Mouse (Mus musculus): ENCODE measurements around the gene Il17d. TPM values are rescaled to one million over a fixed set of nuclear protein-coding genes. Genes with fewer than 3 reads are reported as not detected.

Gene Il17d
- total and polyA plus RNA-seq, 2 experiments from 2014 or later: 8.5 to 38.8 TPM

- Histone ChIP-seq H3K4me1 (ENCODE audit: insufficient read depth) (0 out of 2 replicates have a peak, but pooled peaks cover 8% of the 10 kb centered on the region), H3K27ac (ENCODE audit: low read depth, low read length) (no peak overlapping the region), H3K9ac (no peak overlapping the region), H3K36me3 (ENCODE audit: insufficient read depth) (no peaks in the 10 kb centered on the region), H3K4me3 (ENCODE audit: low read depth, low read length) (no peak overlapping the region), H3K4me2 (ENCODE audit: low read depth) (no peak overlapping the region), H3K27me3 (ENCODE audit: insufficient read depth, low read length) (no peaks in the 10 kb centered on the region), H3K9me3 (ENCODE audit: low read length) (no peaks in the 10 kb centered on the region)
- no peak for DNase-seq
- no peak for TF ChIP-seq CTCF (IDR thresholded peaks at IDR 0.05; ENCODE audit: low read depth)
- WGBS: 37% methylated on average over 7 of the region's 7 CpGs
- ATAC-seq: no peak
These were observed 2.5 kb downstream of the Il17d start for GRCm38 (mm10) chr14:57527122-57527521.

GRCm38 (mm10) chr14:57527598-57527997 lies 3.0 kb downstream of the Il17d start:
- 0 out of 2 replicates have a peak, but pooled peaks cover 8% of the 10 kb centered on the region for H3K4me1 ChIP-seq (ENCODE audit: insufficient read depth)
- no peak for ATAC-seq
- peaks cover 3% of the 10 kb centered on the region for H3K36me3 ChIP-seq (ENCODE audit: insufficient read depth)
- H3K27ac ChIP-seq (ENCODE audit: low read depth, low read length): no peak overlapping the region
- H3K27me3 ChIP-seq (ENCODE audit: insufficient read depth, low read length): no peaks in the 10 kb centered on the region
- H3K4me2 ChIP-seq (ENCODE audit: low read depth): no peak overlapping the region
- no peak for TF ChIP-seq CTCF (IDR thresholded peaks at IDR 0.05; ENCODE audit: low read depth)
- H3K9ac ChIP-seq: no peak overlapping the region
- no peaks in the 10 kb centered on the region for H3K9me3 ChIP-seq (ENCODE audit: low read length)
- H3K4me3 ChIP-seq (ENCODE audit: low read depth, low read length): no peak overlapping the region
- WGBS: 49% methylated on average over 2 of the region's 2 CpGs
- no peak for DNase-seq

- Histone ChIP-seq H3K9me3 (ENCODE audit: low read length) (no peaks in the 10 kb centered on the region), H3K27me3 (ENCODE audit: insufficient read depth, low read length) (no peaks in the 10 kb centered on the region), H3K4me1 (ENCODE audit: insufficient read depth) (0 out of 2 replicates have a peak, but pooled peaks cover 11% of the 10 kb centered on the region), H3K4me2 (ENCODE audit: low read depth) (no peak overlapping the region), H3K9ac (no peak overlapping the region), H3K4me3 (ENCODE audit: low read depth, low read length) (no peak overlapping the region), H3K36me3 (ENCODE audit: insufficient read depth) (peaks cover 5% of the 10 kb centered on the region), H3K27ac (ENCODE audit: low read depth, low read length) (no peak overlapping the region)
- ATAC-seq (no peak), DNase-seq (no peak)
- 44% methylated on average over 10 of the region's 10 CpGs for WGBS
- no peak for TF ChIP-seq CTCF (IDR thresholded peaks at IDR 0.05; ENCODE audit: low read depth)
These were observed 4.7 kb downstream of the Il17d start for GRCm38 (mm10) chr14:57529086-57529785.

- no peak overlapping the region for H3K4me2 ChIP-seq (ENCODE audit: low read depth)
- no peaks in the 10 kb centered on the region for H3K27me3 ChIP-seq (ENCODE audit: insufficient read depth, low read length)
- no peak overlapping the region for H3K27ac ChIP-seq (ENCODE audit: low read depth, low read length)
- H3K9ac ChIP-seq: no peak overlapping the region
- H3K36me3 ChIP-seq (ENCODE audit: insufficient read depth): peaks cover 5% of the 10 kb centered on the region
- TF ChIP-seq CTCF (IDR thresholded peaks at IDR 0.05; ENCODE audit: low read depth): no peak
- no peak for DNase-seq
- H3K9me3 ChIP-seq (ENCODE audit: low read length): no peaks in the 10 kb centered on the region
- peaks cover 19% of the 10 kb centered on the region for H3K4me1 ChIP-seq (ENCODE audit: insufficient read depth)
- 62% methylated on average over 5 of the region's 5 CpGs for WGBS
- H3K4me3 ChIP-seq (ENCODE audit: low read depth, low read length): no peak overlapping the region
- no peak for ATAC-seq
These were observed 5.4 kb downstream of the Il17d start for GRCm38 (mm10) chr14:57529786-57530515.

- Histone ChIP-seq H3K36me3 (ENCODE audit: insufficient read depth) (peaks cover 5% of the 10 kb centered on the region), H3K27ac (ENCODE audit: low read depth, low read length) (no peak overlapping the region), H3K9me3 (ENCODE audit: low read length) (no peaks in the 10 kb centered on the region), H3K4me1 (ENCODE audit: insufficient read depth) (peaks cover 29% of the 10 kb centered on the region), H3K4me2 (ENCODE audit: low read depth) (no peak overlapping the region), H3K27me3 (ENCODE audit: insufficient read depth, low read length) (no peaks in the 10 kb centered on the region), H3K4me3 (ENCODE audit: low read depth, low read length) (no peak overlapping the region), H3K9ac (no peak overlapping the region)
- DNase-seq (no peak), ATAC-seq (no peak)
- TF ChIP-seq CTCF (IDR thresholded peaks at IDR 0.05; ENCODE audit: low read depth): no peak
- 90% methylated on average over 3 of the region's 3 CpGs for WGBS
These were observed 8.0 kb downstream of the Il17d start for GRCm38 (mm10) chr14:57532577-57532976.

GRCm38 (mm10) chr14:57533214-57533613 lies 8.6 kb downstream of the Il17d start:
- H3K4me2 ChIP-seq (ENCODE audit: low read depth): no peak overlapping the region
- 46% methylated on average over 3 of the region's 3 CpGs for WGBS
- H3K27ac ChIP-seq (ENCODE audit: low read depth, low read length): no peak overlapping the region
- ATAC-seq: no peak
- peaks cover 33% of the 10 kb centered on the region for H3K4me1 ChIP-seq (ENCODE audit: insufficient read depth)
- DNase-seq: peak; percentile 38
- no peak overlapping the region for H3K9ac ChIP-seq
- H3K9me3 ChIP-seq (ENCODE audit: low read length): no peaks in the 10 kb centered on the region
- peak; percentile 71 for TF ChIP-seq CTCF (IDR thresholded peaks at IDR 0.05; ENCODE audit: low read depth)
- no peaks in the 10 kb centered on the region for H3K27me3 ChIP-seq (ENCODE audit: insufficient read depth, low read length)
- no peak overlapping the region for H3K4me3 ChIP-seq (ENCODE audit: low read depth, low read length)
- H3K36me3 ChIP-seq (ENCODE audit: insufficient read depth): peaks cover 5% of the 10 kb centered on the region

- DNase-seq (no peak), ATAC-seq (no peak)
- Histone ChIP-seq H3K27me3 (ENCODE audit: insufficient read depth, low read length) (no peaks in the 10 kb centered on the region), H3K9me3 (ENCODE audit: low read length) (no peaks in the 10 kb centered on the region), H3K4me3 (ENCODE audit: low read depth, low read length) (no peak overlapping the region), H3K9ac (no peak overlapping the region; the same call in 1 of the 2 replicates), H3K4me1 (ENCODE audit: insufficient read depth) (peaks cover 33% of the 10 kb centered on the region), H3K27ac (ENCODE audit: low read depth, low read length) (no peak overlapping the region), H3K36me3 (ENCODE audit: insufficient read depth) (peaks cover 5% of the 10 kb centered on the region), H3K4me2 (ENCODE audit: low read depth) (no peak overlapping the region)
- no peak for TF ChIP-seq CTCF (IDR thresholded peaks at IDR 0.05; ENCODE audit: low read depth)
- WGBS: 25% methylated on average over 11 of the region's 11 CpGs
These were observed 9.3 kb downstream of the Il17d start for GRCm38 (mm10) chr14:57533841-57534240.
